In the genomic region with DNA sequence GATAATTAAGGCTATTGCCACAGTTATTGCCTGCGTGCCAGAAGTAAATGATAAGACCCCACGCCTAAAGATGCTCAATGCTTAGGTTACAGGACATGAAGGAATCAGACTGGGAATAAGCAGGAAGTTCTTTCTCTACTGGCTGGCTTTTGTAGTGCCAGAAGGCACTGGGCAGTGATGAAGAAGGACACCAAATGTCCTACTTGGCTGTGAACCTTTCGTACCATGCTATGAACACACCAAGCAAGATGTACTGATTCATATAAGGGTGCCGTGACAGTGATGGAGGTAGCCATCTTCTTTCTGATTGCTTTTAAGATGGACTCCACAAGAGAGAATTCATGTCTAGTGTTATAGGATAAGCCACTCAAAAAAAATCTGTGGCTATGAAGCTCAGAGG, we compare ENCODE assay signal across 7 mouse cellular contexts.
"Had no signal": no experiment of that assay in that cellular context is flagged by ENCODE, and none has a peak within 500 bp of the region (broad histone marks: within the 10 kb centered on the region; RNA-seq: fewer than 3 reads in every experiment).

No protein-coding gene starts in this region.

- DNase-seq: lung, adult 2 months; lung, postnatal 14 days; lung, postnatal 36 days; right cerebral cortex, postnatal 14 days; thymus, adult 2 months; thymus, postnatal 25 days; thymus, postnatal 4 days had no signal
